Mouse (Mus musculus) testis, adult 2 months (tissue): ENCODE data around the gene Tfr2. TPM values are rescaled to one million over a fixed set of nuclear protein-coding genes. Genes with fewer than 3 reads are reported as not detected.
A peak's percentile ranks its signal among the peaks of the same experiment; 100 is the strongest.

Experiments
- H3K27ac ChIP-seq: fragments of 200-500 bp; 2 replicates; pipeline ENCODE4 v1.5.1; 2012; ENCODE audit warnings: low read depth, low read length; ENCODE audit not compliant: control insufficient read depth, insufficient read depth
- H3K27me3 ChIP-seq: fragments of 200-500 bp; 2 replicates; pipeline ENCODE4 v1.6.1; 2012; ENCODE audit warnings: mild to moderate bottlenecking, low read length, moderate library complexity; ENCODE audit not compliant: control insufficient read depth, insufficient read depth
- H3K36me3 ChIP-seq: fragments of 200-500 bp; 2 replicates; pipeline ENCODE4 v1.6.1; 2012; ENCODE audit warnings: mild to moderate bottlenecking, low read length; ENCODE audit not compliant: control insufficient read depth, insufficient read depth
- H3K4me1 ChIP-seq: fragments of 200-500 bp; 2 replicates; pipeline ENCODE4 v1.6.1; 2012; ENCODE audit warnings: low read length; ENCODE audit not compliant: control insufficient read depth, insufficient read depth
- H3K4me3 ChIP-seq: fragments of 200-500 bp; 2 replicates; pipeline ENCODE4 v1.5.1; 2012; ENCODE audit warnings: low read depth, mild to moderate bottlenecking, low read length, moderate library complexity, mixed read lengths; ENCODE audit not compliant: control insufficient read depth
- CTCF ChIP-seq: fragments of 200-500 bp; IDR thresholded peaks from 2 replicates; pipeline ENCODE4 v1.5.1; 2012; ENCODE audit warnings: low read depth, mild to moderate bottlenecking, inconsistent platforms, low read length, moderate library complexity; ENCODE audit not compliant: control insufficient read depth, insufficient read depth, insufficient replicate concordance
- POLR2A ChIP-seq: fragments of 200-500 bp; IDR thresholded peaks from 2 replicates; pipeline ENCODE4 v1.6.1; 2012; ENCODE audit warnings: low read depth, mild to moderate bottlenecking, inconsistent platforms, low read length, moderate library complexity; ENCODE audit not compliant: control insufficient read depth
- polyA plus RNA-seq: library from polyadenylated mRNA; depleted of rRNA; stranded (reverse); fragments of >200 nt; gene quantifications from 2 replicates; pipeline ENCODE4 v1.2.3, GENCODE M21; 2012; rRNA removed

Gene Tfr2
- polyA plus RNA-seq, 1 experiment, result 5.2 TPM

DNA sequence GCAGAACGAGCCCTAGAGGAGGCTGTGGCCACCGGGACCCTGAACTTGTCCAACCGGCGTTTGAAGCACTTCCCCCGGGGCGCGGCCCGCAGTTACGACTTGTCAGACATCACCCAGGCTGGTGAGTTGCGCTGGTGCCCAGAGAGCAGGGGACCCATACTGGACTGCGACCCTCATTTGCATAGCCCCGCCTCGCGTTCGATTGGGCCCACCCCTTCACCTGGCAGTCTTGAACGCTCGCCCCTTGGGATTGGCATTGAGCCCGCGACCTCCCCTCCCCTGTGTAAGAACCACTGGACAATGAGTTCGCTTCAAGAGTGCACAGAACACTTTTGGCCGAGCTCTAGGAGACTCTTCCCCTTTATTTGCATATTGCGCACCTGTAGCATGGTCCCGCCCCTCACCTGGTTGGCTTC, 59.7 kb downstream of the Tfr2 start:
- TF ChIP-seq CTCF, result no peak
- no peak; the same call in 1 of the 2 replicates for TF ChIP-seq POLR2A
- Histone ChIP-seq H3K27ac (peak overlapping the region; percentile 97), H3K4me1 (peaks cover 8% of the 10 kb centered on the region), H3K27me3 (no peaks in the 10 kb centered on the region), H3K4me3 (peak overlapping the region; percentile 92), H3K36me3 (no peaks in the 10 kb centered on the region)

DNA sequence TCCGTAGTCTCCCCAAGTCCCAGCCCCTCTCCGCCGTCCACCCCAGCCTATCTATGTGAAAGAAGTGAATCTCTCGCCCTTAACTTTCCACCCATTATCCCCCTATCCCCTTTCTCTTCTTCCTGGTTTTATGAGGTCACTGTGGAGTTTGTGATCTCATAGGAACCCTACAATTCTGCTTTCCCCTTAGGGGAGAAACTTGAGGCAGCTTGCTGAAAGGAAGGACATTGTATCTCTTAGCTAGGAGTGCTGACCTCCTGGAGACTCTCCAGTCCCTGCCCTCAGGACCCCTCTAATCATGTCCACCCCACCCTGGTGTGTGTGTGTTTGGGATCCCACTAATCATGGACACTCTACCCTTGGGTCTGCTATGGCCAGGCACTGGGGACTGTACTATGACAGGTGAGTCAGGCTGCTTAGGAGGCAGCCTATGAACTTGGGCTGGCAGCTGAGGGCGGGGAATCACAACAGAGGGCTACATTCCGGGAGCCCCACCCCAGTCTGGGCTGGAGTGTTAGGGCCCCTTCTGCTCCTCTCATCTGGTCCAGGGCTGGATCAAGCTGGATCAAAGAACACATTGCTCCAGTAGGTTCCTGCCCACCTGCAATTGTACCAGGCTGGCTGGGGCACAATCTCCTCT, 60.4 kb downstream of the Tfr2 start:
- no peak for TF ChIP-seq CTCF
- peak; percentile 48; the same call in 1 of the 2 replicates for TF ChIP-seq POLR2A
- peak overlapping the region; percentile 92 for H3K4me3 ChIP-seq
- peak overlapping the region; percentile 97 for H3K27ac ChIP-seq
- H3K4me1 ChIP-seq, result peaks cover 8% of the 10 kb centered on the region
- H3K36me3 ChIP-seq, result no peaks in the 10 kb centered on the region
- no peaks in the 10 kb centered on the region for H3K27me3 ChIP-seq

DNA sequence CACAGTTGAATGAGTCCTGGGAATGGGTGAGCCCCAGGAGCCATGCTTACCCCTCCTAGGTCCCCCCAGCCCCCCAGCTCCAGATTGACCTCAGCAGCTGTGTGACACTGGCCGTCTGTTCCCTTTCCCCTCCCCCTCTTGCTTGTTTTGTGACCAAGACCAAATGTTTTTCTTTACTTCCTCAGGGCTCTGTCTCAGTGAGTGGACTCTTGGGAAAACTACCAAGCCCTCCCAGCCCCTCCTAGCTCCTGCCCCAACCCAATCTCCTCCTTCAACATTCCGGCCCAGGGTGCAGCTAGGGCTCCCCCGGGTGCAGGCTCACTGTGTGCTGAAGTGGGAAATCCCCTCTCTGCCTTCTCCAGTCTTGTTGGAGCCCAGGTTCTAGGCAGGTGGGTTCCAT, 61.0 kb downstream of the Tfr2 start:
- H3K4me1 ChIP-seq, result peaks cover 8% of the 10 kb centered on the region
- H3K4me3 ChIP-seq, result peak overlapping the region; percentile 92
- no peaks in the 10 kb centered on the region for H3K27me3 ChIP-seq
- TF ChIP-seq POLR2A (no peak), CTCF (no peak)
- no peaks in the 10 kb centered on the region; the same call in 1 of the 2 replicates for H3K36me3 ChIP-seq
- H3K27ac ChIP-seq, result peak overlapping the region; percentile 97

DNA sequence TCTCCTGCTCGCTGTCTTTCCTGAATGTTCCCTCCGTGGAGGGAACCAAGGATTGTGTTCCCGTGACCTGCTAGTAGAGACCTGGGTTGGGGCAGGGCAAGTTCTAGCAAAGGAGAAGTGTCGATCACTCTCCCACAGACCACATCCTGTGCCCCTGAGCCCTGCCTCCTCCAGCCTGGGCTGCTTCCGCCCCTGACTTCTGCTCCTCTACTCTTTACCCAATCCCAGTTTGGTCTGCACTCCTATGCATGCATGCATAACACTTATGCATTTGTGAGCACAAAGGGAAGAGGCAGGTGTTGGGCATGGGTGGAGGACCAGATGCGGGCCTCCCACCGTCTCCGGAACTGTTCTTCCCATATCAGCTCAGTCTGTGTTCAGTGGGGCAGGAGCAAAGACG, 61.5 kb downstream of the Tfr2 start:
- Histone ChIP-seq H3K4me3 (peak overlapping the region; percentile 92), H3K27ac (peak overlapping the region; percentile 65), H3K4me1 (peaks cover 8% of the 10 kb centered on the region), H3K27me3 (no peaks in the 10 kb centered on the region), H3K36me3 (no peaks in the 10 kb centered on the region; the same call in 1 of the 2 replicates)
- no peak for TF ChIP-seq POLR2A
- no peak for TF ChIP-seq CTCF

DNA sequence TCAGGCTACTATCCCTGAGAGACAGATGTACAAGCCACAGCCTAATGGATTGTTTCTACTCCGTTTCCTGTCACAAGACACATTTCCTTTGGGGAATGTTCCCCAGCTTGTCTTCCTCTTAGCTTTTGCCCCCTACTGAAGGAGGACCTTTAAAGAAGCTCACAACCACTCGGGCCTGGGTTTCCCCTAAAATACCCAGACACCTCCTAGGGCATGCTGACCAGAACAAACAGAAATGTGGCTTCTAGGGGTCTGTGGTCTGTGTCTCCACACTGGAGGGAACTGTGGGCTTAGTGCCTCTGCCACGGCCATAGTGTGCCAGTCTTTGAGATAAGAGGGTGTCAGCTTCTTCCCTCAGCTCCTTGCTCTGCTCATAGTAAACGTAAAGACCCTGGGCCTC, 62.0 kb downstream of the Tfr2 start:
- TF ChIP-seq POLR2A, result no peak
- peak overlapping the region; percentile 92 for H3K4me3 ChIP-seq
- H3K36me3 ChIP-seq, result no peaks in the 10 kb centered on the region; the same call in 1 of the 2 replicates
- H3K27me3 ChIP-seq, result no peaks in the 10 kb centered on the region
- H3K27ac ChIP-seq, result no peak overlapping the region; the same call in 1 of the 2 replicates
- peaks cover 8% of the 10 kb centered on the region for H3K4me1 ChIP-seq

DNA sequence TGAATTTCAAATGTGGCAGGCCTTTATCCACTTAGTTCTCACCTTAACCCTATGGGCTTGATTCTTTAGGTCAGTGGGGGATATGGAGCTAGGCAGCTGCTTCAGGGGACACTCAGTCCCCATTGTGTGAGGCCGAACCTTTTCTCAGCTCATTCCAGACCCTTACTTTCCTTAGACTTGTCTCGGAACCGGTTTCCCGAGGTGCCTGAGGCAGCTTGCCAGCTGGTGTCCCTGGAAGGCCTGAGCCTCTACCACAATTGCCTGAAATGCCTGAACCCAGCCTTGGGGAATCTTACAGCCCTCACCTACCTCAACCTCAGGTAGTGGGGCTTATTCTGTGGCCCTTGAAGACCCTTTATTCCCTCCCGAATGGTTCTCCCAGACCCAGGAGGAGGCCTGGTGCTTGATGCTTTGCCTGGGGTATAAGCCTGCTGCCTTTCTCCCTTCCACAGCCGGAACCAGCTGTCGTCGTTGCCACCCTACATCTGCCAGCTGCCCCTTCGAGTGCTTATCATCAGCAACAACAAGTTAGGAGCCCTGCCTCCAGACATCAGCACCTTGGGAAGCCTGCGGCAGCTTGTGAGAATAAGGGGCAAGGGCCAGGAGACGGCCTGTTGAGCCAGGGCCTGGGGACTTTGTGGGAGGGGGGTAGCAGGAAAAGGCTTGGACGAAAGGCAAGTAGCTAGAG, 63.9 kb downstream of the Tfr2 start:
- no peak for TF ChIP-seq CTCF
- TF ChIP-seq POLR2A, result no peak
- H3K4me3 ChIP-seq, result no peak overlapping the region; the same call in 1 of the 2 replicates

More for the DNA sequence above, 63.9 kb downstream of the Tfr2 start:
- Histone ChIP-seq H3K27ac (no peak overlapping the region), H3K36me3 (no peaks in the 10 kb centered on the region; the same call in none of the 2 replicates), H3K27me3 (no peaks in the 10 kb centered on the region), H3K4me1 (peaks cover 8% of the 10 kb centered on the region)

Other genes starting within 250 kb of the Tfr2 start
- gene Slc12a9, start 236.2 kb upstream of the Tfr2 start, polyA plus RNA-seq, result 3.6 and 4.4 TPM in 2 replicates
- 1.8 and 2.7 TPM in 2 replicates for gene Ephb4, start 219.7 kb upstream of the Tfr2 start, polyA plus RNA-seq
- 10.2 and 11.5 TPM in 2 replicates for gene Zan, start 92.8 kb upstream of the Tfr2 start, polyA plus RNA-seq
- 10.2 and 12.7 TPM in 2 replicates for gene Pop7, start 67.3 kb upstream of the Tfr2 start, polyA plus RNA-seq
- gene Gigyf1, start 51.3 kb upstream of the Tfr2 start, polyA plus RNA-seq, result 11.5 and 12.0 TPM in 2 replicates
- gene Epo, start 36.6 kb upstream of the Tfr2 start, polyA plus RNA-seq, result not detected in 2 replicates
- gene Gnb2, start 36.3 kb upstream of the Tfr2 start, polyA plus RNA-seq, result 369 and 402 TPM in 2 replicates
- 0.25 TPM in 2 replicates for gene Actl6b, start 16.3 kb upstream of the Tfr2 start, polyA plus RNA-seq
- 43.0 and 45.2 TPM in 2 replicates for gene Mospd3, start 31.2 kb downstream of the Tfr2 start, polyA plus RNA-seq
- 98.5 and 102 TPM in 2 replicates for gene Pcolce, start 43.9 kb downstream of the Tfr2 start, polyA plus RNA-seq
- 175 and 181 TPM in 2 replicates for gene Fbxo24, start 59.2 kb downstream of the Tfr2 start, polyA plus RNA-seq
- 131 and 139 TPM in 2 replicates for gene Lrch4, start 59.3 kb downstream of the Tfr2 start, polyA plus RNA-seq
- gene Gm20605, start 59.3 kb downstream of the Tfr2 start, polyA plus RNA-seq, result 15.0 and 15.6 TPM in 2 replicates
- gene Sap25, start 71.5 kb downstream of the Tfr2 start, polyA plus RNA-seq, result 37.9 and 42.4 TPM in 2 replicates
- 0.22 and 0.24 TPM in 2 replicates for gene Irs3, start 75.9 kb downstream of the Tfr2 start, polyA plus RNA-seq
- 12.0 and 12.5 TPM in 2 replicates for gene Agfg2, start 114.9 kb downstream of the Tfr2 start, polyA plus RNA-seq
- gene Nyap1, start 171.8 kb downstream of the Tfr2 start, polyA plus RNA-seq, result 0.97 and 0.98 TPM in 2 replicates
- 423 and 435 TPM in 2 replicates for gene Tsc22d4, start 175.9 kb downstream of the Tfr2 start, polyA plus RNA-seq
- 48.3 and 60.4 TPM in 2 replicates for gene Ppp1r35, start 209.0 kb downstream of the Tfr2 start, polyA plus RNA-seq
- 103 and 114 TPM in 2 replicates for gene Mepce, start 217.8 kb downstream of the Tfr2 start, polyA plus RNA-seq
- 10.9 and 12.3 TPM in 2 replicates for gene Zcwpw1, start 218.0 kb downstream of the Tfr2 start, polyA plus RNA-seq